Mouse (Mus musculus): ENCODE data around the gene Kcnh1.

Kcnh1 gene

GRCm38 (mm10) chr1:192463732-192464131 lies 273.2 kb downstream of the Kcnh1 start:
- DNase-seq (ENCODE audit: low read depth), result no peak

GRCm38 (mm10) chr1:192472366-192472765 lies 281.8 kb downstream of the Kcnh1 start:
- peak; percentile 75 for DNase-seq (ENCODE audit: low read depth)

GRCm38 (mm10) chr1:192473134-192473533 lies 282.6 kb downstream of the Kcnh1 start:
- no peak for DNase-seq (ENCODE audit: low read depth)

- no peak for DNase-seq (ENCODE audit: low read depth)
Observed at GRCm38 (mm10) chr1:192476704-192477103, 286.1 kb downstream of the Kcnh1 start.

- peak; percentile 56 for DNase-seq (ENCODE audit: low read depth)
Observed at GRCm38 (mm10) chr1:192477556-192477955, 287.0 kb downstream of the Kcnh1 start.

- DNase-seq (ENCODE audit: low read depth), result no peak
Observed at GRCm38 (mm10) chr1:192478176-192478575, 287.6 kb downstream of the Kcnh1 start.

GRCm38 (mm10) chr1:192480072-192480784 lies 289.7 kb downstream of the Kcnh1 start:
- no peak for DNase-seq (ENCODE audit: low read depth)

- no peak for DNase-seq (ENCODE audit: low read depth)
Observed at GRCm38 (mm10) chr1:192481446-192481845, 290.9 kb downstream of the Kcnh1 start.

GRCm38 (mm10) chr1:192485030-192485429 lies 294.5 kb downstream of the Kcnh1 start:
- no peak for DNase-seq (ENCODE audit: low read depth)

- DNase-seq (ENCODE audit: low read depth), result no peak
Observed at GRCm38 (mm10) chr1:192487571-192487970, 297.0 kb downstream of the Kcnh1 start.

GRCm38 (mm10) chr1:192489908-192490825 lies 299.6 kb downstream of the Kcnh1 start:
- DNase-seq (ENCODE audit: low read depth), result no peak

- DNase-seq (ENCODE audit: low read depth), result no peak
Observed at GRCm38 (mm10) chr1:192497505-192497904, 306.9 kb downstream of the Kcnh1 start.

GRCm38 (mm10) chr1:192502016-192502415 lies 311.4 kb downstream of the Kcnh1 start:
- DNase-seq (ENCODE audit: low read depth), result no peak

- no peak for DNase-seq (ENCODE audit: low read depth)
Observed at GRCm38 (mm10) chr1:192502835-192503234, 312.3 kb downstream of the Kcnh1 start.

GRCm38 (mm10) chr1:192503651-192504050 lies 313.1 kb downstream of the Kcnh1 start:
- no peak for DNase-seq (ENCODE audit: low read depth)

GRCm38 (mm10) chr1:192512821-192513220 lies 322.2 kb downstream of the Kcnh1 start:
- no peak for DNase-seq (ENCODE audit: low read depth)

- DNase-seq (ENCODE audit: low read depth), result no peak
Observed at GRCm38 (mm10) chr1:192515373-192515772, 324.8 kb downstream of the Kcnh1 start.

GRCm38 (mm10) chr1:192519713-192520112 lies 329.1 kb downstream of the Kcnh1 start:
- peak; percentile 33 for DNase-seq (ENCODE audit: low read depth)

- DNase-seq (ENCODE audit: low read depth), result no peak
Observed at GRCm38 (mm10) chr1:192520836-192521435, 330.4 kb downstream of the Kcnh1 start.

GRCm38 (mm10) chr1:192522376-192523178 lies 332.0 kb downstream of the Kcnh1 start:
- no peak for DNase-seq (ENCODE audit: low read depth)

GRCm38 (mm10) chr1:192525711-192526350 lies 335.3 kb downstream of the Kcnh1 start:
- peak; percentile 52 for DNase-seq (ENCODE audit: low read depth)
